In the genomic region with DNA sequence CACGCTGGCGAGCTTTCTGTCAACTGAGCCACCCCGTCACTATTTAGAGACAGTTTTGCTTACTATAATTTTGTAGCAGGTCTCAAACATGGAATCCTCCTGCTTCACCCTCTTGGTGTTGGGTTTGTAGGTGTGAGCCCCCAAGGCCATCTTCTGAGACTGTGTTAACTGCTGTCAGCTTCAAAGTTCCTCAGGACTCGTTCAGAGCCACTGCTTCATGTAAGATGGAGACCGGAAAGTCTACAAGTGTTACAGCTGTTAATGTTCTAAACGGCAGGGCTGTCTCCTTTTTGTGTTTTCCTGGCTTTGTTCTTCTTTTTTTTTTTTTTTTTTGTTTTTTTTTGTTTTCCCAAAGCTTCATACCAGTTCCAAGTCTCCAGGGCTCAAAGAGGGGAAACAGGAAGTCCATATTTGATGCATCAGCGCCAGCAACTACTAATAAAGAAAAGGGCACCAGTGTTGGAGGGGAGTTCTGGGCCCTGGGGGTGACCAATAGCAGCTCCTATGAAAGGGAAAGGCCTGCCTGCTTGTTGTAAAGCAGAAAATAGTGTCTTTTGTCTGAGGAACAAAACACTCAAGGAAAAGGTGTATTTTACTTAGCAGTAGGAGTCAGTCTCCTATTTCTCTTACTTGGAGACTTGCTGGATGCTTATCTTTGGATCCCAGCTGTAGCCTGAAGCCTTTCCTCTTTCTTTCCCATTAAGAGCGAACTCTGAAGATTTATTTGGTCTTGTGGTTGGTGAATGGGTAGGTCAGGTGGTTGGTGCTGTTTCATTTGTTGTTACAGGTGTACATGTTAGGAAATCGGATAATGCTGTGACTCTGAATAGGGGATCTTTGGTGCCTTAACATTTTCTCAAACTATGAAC, we compare ENCODE assay signal across 1 mouse cellular context.
TF ChIP-seq lines count a peak whose summit lies in the region.

No protein-coding gene starts in this region.

TF ChIP-seq in ES-E14, 5 proteins besides CTCF, POLR2A, EP300 and RAD21 (continued from another document):
- TF ChIP-seq CHD2 (IDR thresholded peaks at IDR 0.05; ENCODE audit: low read depth, low read length) (no peak), HCFC1 (IDR thresholded peaks at IDR 0.05; ENCODE audit: borderline replicate concordance, insufficient read depth, low read length) (no peak), MAFK (IDR thresholded peaks at IDR 0.05; ENCODE audit: insufficient read depth, low read depth, low read length) (no peak), ZC3H11A (IDR thresholded peaks at IDR 0.05; ENCODE audit: borderline replicate concordance, low read depth, low read length) (no peak)
